Mouse (Mus musculus): ENCODE data around the gene Pnrc2. TPM values are rescaled to one million over a fixed set of nuclear protein-coding genes. Genes with fewer than 3 reads are reported as not detected.

Gene Pnrc2
- polyA plus RNA-seq, 1 experiment from 2014 or later, result 224 TPM

GRCm38 (mm10) chr4:135821772-135822171, 51.9 kb downstream of the Pnrc2 start:
- Histone ChIP-seq H3K4me2 (ENCODE audit: low read depth, low read length) (no peak overlapping the region), H3K9me3 (ENCODE audit: control insufficient read depth, low read length) (no peaks in the 10 kb centered on the region), H3K27me3 (ENCODE audit: control insufficient read depth, insufficient read depth, low read depth, low read length) (no peaks in the 10 kb centered on the region), H3K4me3 (ENCODE audit: low read length) (no peak overlapping the region), H3K27ac (ENCODE audit: low read length) (no peak overlapping the region), H3K9ac (ENCODE audit: low read length) (no peak overlapping the region), H3K36me3 (ENCODE audit: control insufficient read depth, insufficient read depth, low read length) (no peaks in the 10 kb centered on the region), H3K4me1 (replicated peaks; ENCODE audit: control insufficient read depth, insufficient read depth, low read length) (no peaks in the 10 kb centered on the region)
- 86% methylated on average over 4 of the region's 4 CpGs for WGBS
- no peak for ATAC-seq (ENCODE audit: low read depth)

Other genes starting within 250 kb of the Pnrc2 start
- 2.1 and 2.3 TPM in 2 replicates for gene Ifnlr1, start 187.6 kb downstream of the Pnrc2 start, polyA plus RNA-seq (2015; fragmentation: Nextera tagmentation; extraction: Ambion mirVana)
- 0.13 TPM in 1 of 2 replicates, not detected in the other for gene Il22ra1, start 145.7 kb downstream of the Pnrc2 start, polyA plus RNA-seq (2015; fragmentation: Nextera tagmentation; extraction: Ambion mirVana)
- 1.0 and 1.2 TPM in 2 replicates for gene Myom3, start 114.1 kb downstream of the Pnrc2 start, polyA plus RNA-seq (2015; fragmentation: Nextera tagmentation; extraction: Ambion mirVana)
- 245 and 264 TPM in 2 replicates for gene Srsf10, start 18.1 kb downstream of the Pnrc2 start, polyA plus RNA-seq (2015; fragmentation: Nextera tagmentation; extraction: Ambion mirVana)
- gene Cnr2, start 21.5 kb upstream of the Pnrc2 start, polyA plus RNA-seq (2015; fragmentation: Nextera tagmentation; extraction: Ambion mirVana), result 1.3 TPM in 2 replicates
- gene Fuca1, start 46.9 kb upstream of the Pnrc2 start, polyA plus RNA-seq (2015; fragmentation: Nextera tagmentation; extraction: Ambion mirVana), result 76.4 and 94.8 TPM in 2 replicates
- gene Hmgcl, start 72.6 kb upstream of the Pnrc2 start, polyA plus RNA-seq (2015; fragmentation: Nextera tagmentation; extraction: Ambion mirVana), result 73.0 and 76.9 TPM in 2 replicates
- gene Gale, start 89.9 kb upstream of the Pnrc2 start, polyA plus RNA-seq (2015; fragmentation: Nextera tagmentation; extraction: Ambion mirVana), result 41.7 and 48.4 TPM in 2 replicates
- gene Lypla2, start 98.8 kb upstream of the Pnrc2 start, polyA plus RNA-seq (2015; fragmentation: Nextera tagmentation; extraction: Ambion mirVana), result 110 and 113 TPM in 2 replicates
- 49.1 and 49.3 TPM in 2 replicates for gene Pithd1, start 113.4 kb upstream of the Pnrc2 start, polyA plus RNA-seq (2015; fragmentation: Nextera tagmentation; extraction: Ambion mirVana)
- gene Eloa, start 147.9 kb upstream of the Pnrc2 start, polyA plus RNA-seq (2015; fragmentation: Nextera tagmentation; extraction: Ambion mirVana), result 40.8 and 41.0 TPM in 2 replicates
- gene Rpl11, start 179.6 kb upstream of the Pnrc2 start, polyA plus RNA-seq (2015; fragmentation: Nextera tagmentation; extraction: Ambion mirVana), result 458 and 506 TPM in 2 replicates

Measured in lung, embryonic 16.5 days (tissue).